Mouse (Mus musculus) stomach, postnatal 0 days (tissue): ENCODE data around the gene Xrra1.

Source experiments
- CTCF ChIP-seq: IDR thresholded peaks from 2 replicates; pipeline ENCODE4 v1.5.1; 2016; ENCODE audit warnings: antibody characterized with exemption, low read depth, mild to moderate bottlenecking, moderate library complexity
- EP300 ChIP-seq: optimal IDR thresholded peaks from 2 replicates; pipeline ENCODE3; 2016; ENCODE audit warnings: antibody characterized with exemption

GRCm38 (mm10) chr7:99962536-99963236 is 103.8 kb downstream of the Xrra1 start:
- TF ChIP-seq CTCF (no peak), EP300 (no peak)
